Mouse (Mus musculus): ENCODE measurements around the gene Rfpl4b.
"Not testable (repeated sequence)": the region's sequence is repeated elsewhere in the genome, so short reads cannot be mapped to it uniquely, and the experiment has no call there.

Rfpl4b gene

DNA sequence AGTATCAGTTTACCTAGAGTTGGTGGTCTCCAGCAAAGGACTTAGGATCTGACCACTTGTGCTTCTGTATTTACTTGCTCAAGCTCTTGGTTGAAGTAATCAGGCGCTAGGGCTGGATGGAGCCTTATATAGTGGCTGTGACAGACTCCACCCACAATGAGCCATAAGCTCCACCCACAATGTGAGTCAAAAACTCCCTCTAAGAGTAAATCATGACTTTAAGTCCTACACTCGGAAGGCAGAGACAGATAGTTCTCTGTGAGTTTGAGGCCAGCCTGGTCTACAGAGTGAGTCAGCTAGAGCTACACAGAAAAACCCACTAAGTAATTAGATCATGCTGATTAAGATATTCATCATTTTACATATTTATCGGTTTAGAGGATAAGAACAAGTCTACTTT, at the start of gene Rfpl4b:
Gene Rfpl4b (minus strand): TSS at position 101 of the 400 bp plus-strand sequence.
- no peak for DNase-seq

DNA sequence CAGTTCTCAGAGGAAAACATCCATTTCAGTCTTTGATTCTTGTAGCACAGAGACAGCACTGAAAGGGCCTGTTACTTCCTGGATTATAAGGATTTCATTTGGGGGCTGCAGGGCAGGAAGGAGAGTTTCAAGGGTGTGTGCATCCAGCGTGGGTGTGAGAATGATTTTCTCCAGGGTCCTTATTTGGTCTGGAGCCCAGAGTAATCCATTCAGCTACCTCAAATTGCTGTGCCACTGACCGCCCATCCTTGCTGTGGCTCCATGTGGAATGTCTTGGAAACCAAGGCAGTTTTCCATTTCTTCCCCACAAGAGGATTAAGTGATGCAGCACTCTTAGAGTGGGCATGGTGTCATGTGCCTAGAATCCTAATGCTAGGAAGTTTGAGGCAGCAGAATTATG, 33.6 kb upstream of the Rfpl4b start:
- no peak for DNase-seq

DNA sequence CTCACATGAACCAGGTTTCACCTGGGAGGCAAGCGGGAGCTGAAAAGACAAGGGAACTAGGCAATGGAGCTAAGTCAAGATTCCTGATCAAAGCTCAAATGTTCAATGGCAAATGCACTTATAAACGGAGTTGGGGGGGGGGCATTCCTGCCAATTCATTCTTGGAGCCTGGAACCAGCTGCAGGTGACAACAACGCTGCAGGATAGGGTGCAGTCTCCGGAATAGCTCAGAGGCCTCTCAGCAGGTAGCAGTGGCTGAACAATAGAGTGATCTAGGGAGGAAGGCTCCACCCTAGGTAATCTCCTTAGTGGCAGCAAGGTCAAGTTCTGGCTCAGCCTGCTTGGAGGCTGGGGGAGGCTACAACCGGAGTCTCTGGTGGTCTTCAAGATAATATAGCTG, 28.4 kb upstream of the Rfpl4b start:
- not testable (repeated sequence) for DNase-seq

DNA sequence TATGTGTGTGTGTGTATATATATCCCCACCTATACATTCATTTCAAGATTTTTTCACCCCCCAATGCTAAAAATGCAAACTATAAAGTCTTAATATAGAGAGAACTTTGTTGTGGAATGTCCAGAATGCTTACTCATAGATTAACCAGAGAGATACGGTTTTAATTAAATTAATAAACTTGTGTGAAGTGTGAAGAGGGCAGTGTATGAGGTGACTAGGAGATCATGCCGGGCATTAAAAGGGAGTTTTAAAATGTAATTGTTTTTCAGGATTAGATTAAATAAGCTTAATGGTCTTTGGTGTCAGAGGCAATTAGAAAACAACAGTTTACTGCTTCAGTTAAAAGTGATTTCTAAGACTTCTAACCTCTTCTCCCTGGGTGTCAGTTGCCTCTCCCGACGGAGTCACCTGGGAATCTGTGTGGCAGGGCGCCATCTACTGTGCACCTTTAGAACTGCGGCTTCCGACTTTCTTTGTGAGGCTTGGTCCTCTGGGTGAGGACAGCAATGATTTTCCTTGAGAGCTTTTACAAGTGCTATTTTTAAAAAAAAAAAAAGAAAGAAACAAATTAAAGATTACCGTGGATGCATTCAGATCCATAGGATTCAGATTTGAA, 27.4 kb upstream of the Rfpl4b start:
- DNase-seq, result peak; percentile 54

DNA sequence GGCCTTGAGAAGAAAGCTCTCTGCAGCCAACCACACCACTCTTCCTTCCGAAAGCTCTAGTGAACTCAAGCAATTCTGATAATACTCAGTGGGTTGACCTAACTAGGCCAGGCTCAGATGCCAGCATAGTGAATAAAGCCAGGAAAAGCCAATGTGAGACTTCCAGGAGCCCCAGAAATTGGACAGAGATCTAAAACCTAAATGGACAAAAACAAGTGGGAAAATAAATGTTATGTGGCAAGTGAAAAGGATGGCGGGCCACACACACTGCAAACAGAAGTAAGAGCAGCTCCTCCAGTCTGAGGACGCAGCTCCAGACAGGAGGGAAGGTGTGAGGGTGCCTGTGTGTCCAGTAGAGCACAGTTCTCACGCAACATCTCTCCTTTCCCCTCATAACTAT, 26.7 kb upstream of the Rfpl4b start:
- no peak for DNase-seq

DNA sequence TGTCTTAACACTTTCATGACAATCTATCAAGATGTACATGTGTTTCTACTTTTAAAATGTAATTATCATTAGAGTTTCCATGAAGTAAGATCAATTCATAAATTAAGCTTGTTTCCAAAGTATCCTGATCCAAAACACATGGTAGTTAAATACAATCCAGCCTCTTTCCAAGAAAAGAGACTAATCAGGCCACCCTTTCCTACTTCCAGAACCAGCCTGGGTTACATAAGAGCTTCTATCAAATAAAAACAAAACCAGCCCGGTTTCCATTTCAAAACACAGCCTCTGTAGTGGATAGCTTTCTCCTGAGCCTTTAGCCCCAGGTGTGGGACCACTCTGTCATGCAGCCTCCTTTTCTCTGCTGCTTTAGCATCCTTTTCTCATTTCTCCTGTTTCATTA, 2.2 kb upstream of the Rfpl4b start:
- no peak for DNase-seq

DNA sequence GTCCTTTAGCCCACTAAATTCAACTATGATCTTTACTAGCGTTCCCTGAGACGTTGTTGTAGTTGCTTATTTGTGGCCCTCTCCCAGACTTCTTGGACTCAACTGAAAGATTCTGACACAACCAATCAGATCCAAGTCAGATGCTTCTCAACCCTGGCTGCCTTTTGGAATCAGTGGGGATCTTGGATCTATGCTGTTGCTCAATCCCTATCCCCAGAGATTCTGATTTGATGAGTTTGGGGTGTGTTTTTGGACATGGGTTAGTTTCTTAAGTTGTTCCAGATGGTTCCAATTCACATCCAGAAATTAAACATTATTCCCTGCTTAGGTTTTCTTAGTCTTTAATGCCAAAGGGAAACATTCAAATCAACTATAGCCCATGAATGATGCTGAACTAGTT, 15.5 kb downstream of the Rfpl4b start:
- DNase-seq, result no peak

DNA sequence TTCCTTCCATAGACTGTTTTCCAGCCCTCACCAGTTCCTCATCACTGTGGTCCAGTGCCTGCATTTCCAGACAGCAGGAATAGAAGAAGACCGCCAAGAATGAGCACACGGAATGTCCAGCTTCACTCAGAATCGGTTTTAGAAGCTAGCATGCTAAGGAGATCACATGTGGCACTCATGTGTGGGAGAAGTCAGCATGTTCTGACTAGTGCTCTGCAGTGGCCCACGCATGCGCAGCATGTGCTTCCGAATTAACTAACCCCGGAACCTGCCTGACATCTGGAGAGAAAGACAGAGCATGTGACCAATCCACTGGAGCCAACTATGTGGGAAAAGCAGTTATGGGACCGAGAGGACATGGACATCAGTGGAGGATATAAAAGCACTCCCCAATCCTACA, 17.5 kb downstream of the Rfpl4b start:
- DNase-seq, result no peak

DNA sequence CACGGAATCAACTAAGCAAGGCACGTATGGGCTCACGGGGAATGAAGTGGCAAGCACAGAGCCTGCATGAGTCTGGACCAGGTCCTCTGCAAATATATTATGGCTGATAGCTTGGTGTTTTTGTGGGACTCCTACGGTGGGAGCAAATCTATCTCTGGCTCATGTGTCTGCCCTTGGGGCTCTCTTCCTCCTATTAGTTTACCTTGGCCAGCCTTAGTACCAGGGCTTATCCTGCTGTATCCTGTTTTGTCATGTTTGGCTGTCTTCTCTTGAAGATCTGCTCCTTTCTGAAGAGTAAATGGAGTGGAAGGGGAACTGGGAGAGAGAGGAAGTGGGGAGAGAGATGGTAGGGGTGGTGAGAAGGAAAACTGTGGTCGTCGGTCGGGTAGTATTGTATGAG, 18.3 kb downstream of the Rfpl4b start:
- DNase-seq, result no peak

DNA sequence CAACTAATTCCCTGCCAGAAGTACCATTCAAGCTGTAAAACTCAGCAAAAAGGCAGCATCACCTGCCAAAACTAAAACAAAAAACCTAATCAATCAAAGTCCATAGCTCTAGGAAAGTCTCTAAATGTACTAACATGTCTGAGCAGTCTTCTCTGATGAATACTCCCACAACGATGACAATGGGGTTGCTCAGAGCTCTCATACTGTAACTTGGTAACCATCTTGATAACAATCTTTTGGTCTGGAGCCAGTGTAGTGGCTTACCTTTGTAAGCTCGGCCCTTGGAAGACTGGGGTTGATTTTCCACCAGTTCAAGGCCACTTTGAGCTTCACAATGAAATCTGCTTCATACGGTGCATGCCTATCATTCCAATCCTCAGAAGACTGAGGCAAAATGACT, 33.0 kb downstream of the Rfpl4b start:
- DNase-seq, result no peak

Measured in thymus, postnatal 14 days (tissue).